Mouse (Mus musculus): ENCODE results near the gene Pgm2l1. TPM values are rescaled to one million over a fixed set of nuclear protein-coding genes. Genes with fewer than 3 reads are reported as not detected.

Gene Pgm2l1
- 11.4 and 12.0 TPM in 2 replicates for polyA plus RNA-seq (2016; fragmentation: Nextera tagmentation; extraction: Ambion mirVana)

DNA sequence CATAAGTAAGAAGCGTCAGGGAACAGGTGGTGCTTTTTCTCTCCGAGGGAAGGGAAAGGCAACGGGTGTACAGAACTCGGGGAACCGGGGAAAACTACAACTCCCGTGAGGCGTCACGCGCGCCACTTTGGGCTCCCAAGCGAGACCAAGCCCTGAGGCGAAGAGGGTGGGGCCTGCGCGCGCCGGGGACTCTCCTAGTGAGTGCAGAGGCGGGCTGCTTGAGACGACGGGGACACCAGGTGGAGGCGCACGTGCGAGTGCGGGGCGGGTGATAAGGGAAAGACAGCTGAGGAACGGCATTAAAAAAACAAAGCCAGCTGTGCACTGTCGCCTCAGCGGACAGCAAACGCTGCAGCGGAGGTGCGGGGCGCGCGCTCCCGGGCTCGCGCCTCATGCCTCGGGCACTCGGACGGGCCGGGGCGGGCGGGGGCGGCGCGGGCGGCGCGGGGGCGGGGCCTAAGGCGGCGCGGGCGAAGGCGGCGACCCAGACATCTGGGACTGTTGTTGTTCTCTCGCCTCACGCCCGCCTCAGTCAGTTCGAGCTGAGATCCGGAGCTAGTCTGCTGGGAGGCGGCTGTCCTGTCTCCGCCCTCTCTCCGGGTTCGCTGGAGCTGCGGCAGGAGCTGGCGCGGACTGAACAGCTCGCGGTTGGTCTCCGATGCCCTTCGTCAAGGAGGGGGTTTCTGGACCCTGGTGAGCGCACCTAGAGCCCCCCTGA is at the start of gene Pgm2l1:
Gene Pgm2l1 (plus strand): TSS at position 237 of the 718 bp plus-strand sequence.
- peak; percentile 98 for ATAC-seq (ENCODE audit: low FRiP score, low read depth)
- Histone ChIP-seq H3K4me3 (peak within 1 kb of the TSS; percentile 84), H3K4me1 (no peaks in the 10 kb centered on the region), H3K27ac (peak within 1 kb of the TSS; percentile 83), H3K4me2 (replicated peaks) (peak within 1 kb of the TSS; percentile 91), H3K36me3 (no peaks in the 10 kb centered on the region), H3K27me3 (replicated peaks) (no peaks in the 10 kb centered on the region), H3K9me3 (no peaks in the 10 kb centered on the region), H3K9ac (peak within 1 kb of the TSS; percentile 90)
- WGBS: under 1% methylated on average over 72 of the region's 72 CpGs

DNA sequence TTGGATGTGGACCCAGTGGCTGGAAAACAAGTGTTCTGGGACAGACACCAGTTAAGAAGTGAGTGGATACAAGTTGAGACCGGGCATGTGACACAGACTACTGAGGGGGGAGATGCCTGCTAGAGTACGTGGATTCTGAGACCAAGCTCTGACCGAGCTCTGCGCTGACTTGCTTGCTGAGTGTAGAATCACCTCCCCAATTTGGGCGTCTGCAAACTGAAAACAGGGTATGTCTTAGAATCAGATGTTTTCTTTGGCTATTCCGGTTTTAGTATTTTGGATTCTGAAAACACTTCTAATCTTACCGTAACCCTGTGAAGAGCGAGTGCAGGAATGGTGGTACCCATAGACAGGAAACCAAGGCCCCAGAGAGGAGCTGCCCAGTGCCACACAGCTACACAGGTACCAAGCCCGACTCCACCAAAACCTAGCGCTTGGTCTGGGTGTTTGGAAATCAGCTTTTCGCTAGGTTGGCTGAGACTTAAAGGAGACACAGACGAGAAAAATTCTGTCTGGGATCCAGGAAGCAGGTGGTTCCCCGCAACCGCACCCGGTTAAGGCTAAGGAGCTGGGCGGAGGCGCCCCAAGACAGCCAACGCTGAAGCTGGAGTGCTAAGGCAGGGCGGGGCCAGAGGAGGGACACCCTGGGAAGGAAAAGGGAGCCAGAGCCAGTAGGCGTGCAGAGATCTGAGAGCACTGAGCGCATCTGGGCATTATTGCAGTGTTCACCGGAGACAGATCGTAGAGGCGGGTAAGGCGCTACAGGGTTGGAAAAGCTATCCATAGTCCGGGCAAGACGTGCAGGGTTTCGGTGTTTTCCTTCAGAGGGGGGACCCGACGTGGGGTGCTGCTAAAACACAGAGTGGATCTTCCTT is 48.9 kb upstream of the Pgm2l1 start:
- H3K27ac ChIP-seq: no peak overlapping the region
- no peak for ATAC-seq (ENCODE audit: low FRiP score, low read depth)
- WGBS: 8% methylated on average over 30 of the region's 30 CpGs

GRCm38 (mm10) chr7:100178891-100179233 is 48.3 kb upstream of the Pgm2l1 start:
- peak overlapping the region; percentile 66 for H3K4me2 ChIP-seq (replicated peaks)
- no peaks in the 10 kb centered on the region for H3K36me3 ChIP-seq
- H3K27ac ChIP-seq: no peak overlapping the region
- 2% methylated on average over 15 of the region's 15 CpGs for WGBS
- no peak for ATAC-seq (ENCODE audit: low FRiP score, low read depth)
- H3K9ac ChIP-seq: no peak overlapping the region
- peak overlapping the region; percentile 27 for H3K4me3 ChIP-seq
- H3K4me1 ChIP-seq: 0 out of 2 replicates have a peak, but pooled peaks cover 12% of the 10 kb centered on the region
- H3K9me3 ChIP-seq: no peaks in the 10 kb centered on the region
- H3K27me3 ChIP-seq (replicated peaks): peaks cover 48% of the 10 kb centered on the region

More for the DNA sequence above, 48.9 kb upstream of the Pgm2l1 start:
- 0 out of 2 replicates have a peak, but pooled peaks cover 12% of the 10 kb centered on the region for H3K4me1 ChIP-seq
- peak overlapping the region; percentile 27 for H3K4me3 ChIP-seq
- no peaks in the 10 kb centered on the region for H3K9me3 ChIP-seq
- H3K27me3 ChIP-seq (replicated peaks): peaks cover 48% of the 10 kb centered on the region
- peak overlapping the region; percentile 66 for H3K4me2 ChIP-seq (replicated peaks)
- no peaks in the 10 kb centered on the region for H3K36me3 ChIP-seq
- H3K9ac ChIP-seq: peak overlapping the region; percentile 29; the same call in 1 of the 2 replicates

- H3K36me3 ChIP-seq: no peaks in the 10 kb centered on the region
- no peak overlapping the region for H3K4me3 ChIP-seq
- H3K9me3 ChIP-seq: no peaks in the 10 kb centered on the region
- ATAC-seq (ENCODE audit: low FRiP score, low read depth): no peak
- H3K27ac ChIP-seq: no peak overlapping the region
- peaks cover 48% of the 10 kb centered on the region for H3K27me3 ChIP-seq (replicated peaks)
- H3K9ac ChIP-seq: no peak overlapping the region
- 0 out of 2 replicates have a peak, but pooled peaks cover 12% of the 10 kb centered on the region for H3K4me1 ChIP-seq
- peak overlapping the region; percentile 66 for H3K4me2 ChIP-seq (replicated peaks)
- 68% methylated on average over 7 of the region's 7 CpGs for WGBS
These were observed 47.8 kb upstream of the Pgm2l1 start for GRCm38 (mm10) chr7:100179394-100179793.

DNA sequence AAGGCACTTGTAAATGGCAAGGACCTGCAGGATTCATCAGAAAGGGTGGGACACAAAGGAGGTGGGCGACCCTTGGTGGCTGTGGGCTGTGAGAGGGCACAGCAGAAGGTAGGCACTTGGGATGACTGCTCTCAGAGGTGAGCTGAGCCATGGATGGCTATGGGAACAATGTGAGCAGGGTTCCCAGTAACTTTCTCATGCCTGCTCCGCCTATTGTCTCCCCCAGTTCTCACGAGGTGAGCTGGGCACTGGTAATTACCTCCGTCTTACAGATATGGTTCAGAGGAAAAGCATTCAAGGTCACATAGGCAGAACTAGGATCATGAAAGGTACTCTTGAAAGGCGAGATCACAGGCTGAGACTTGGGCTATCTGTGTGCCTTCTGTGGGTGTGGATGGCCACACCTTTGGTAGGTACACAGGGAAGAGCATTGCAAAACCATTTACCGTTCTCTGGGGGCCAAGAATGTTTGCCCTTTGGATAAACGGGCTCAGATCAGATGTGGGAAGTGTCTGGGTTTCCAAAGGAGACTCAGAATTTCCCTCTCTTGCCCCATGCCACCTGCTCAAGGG is 47.3 kb upstream of the Pgm2l1 start:
- H3K4me2 ChIP-seq (replicated peaks): no peak overlapping the region
- H3K27ac ChIP-seq: no peak overlapping the region
- no peaks in the 10 kb centered on the region for H3K36me3 ChIP-seq
- H3K9me3 ChIP-seq: no peaks in the 10 kb centered on the region
- WGBS: 75% methylated on average over 7 of the region's 7 CpGs
- H3K4me3 ChIP-seq: no peak overlapping the region
- H3K27me3 ChIP-seq (replicated peaks): peaks cover 48% of the 10 kb centered on the region
- H3K9ac ChIP-seq: no peak overlapping the region
- H3K4me1 ChIP-seq: 0 out of 2 replicates have a peak, but pooled peaks cover 12% of the 10 kb centered on the region
- no peak for ATAC-seq (ENCODE audit: low FRiP score, low read depth)

DNA sequence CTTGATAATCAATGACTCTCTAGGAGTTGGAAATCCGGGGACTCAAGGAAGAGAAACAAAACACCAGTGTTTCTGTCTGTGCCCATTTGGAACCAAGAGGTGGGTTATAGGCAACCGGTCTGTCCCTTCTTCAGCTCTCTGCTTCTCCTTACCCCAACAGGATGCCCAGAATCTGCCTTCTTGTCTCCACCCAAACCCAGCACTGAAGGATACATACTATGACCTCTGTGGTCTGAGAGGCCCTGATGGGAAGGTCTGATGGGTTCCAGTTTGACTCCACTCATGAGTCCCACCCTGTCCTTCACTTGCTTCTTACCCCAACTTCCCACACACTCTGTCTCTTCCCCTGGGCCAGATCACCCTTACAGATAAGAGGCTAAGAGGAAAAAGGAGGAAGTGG is 46.0 kb upstream of the Pgm2l1 start:
- Histone ChIP-seq H3K27ac (no peak overlapping the region), H3K4me3 (no peak overlapping the region), H3K9ac (no peak overlapping the region), H3K27me3 (replicated peaks) (peaks cover 45% of the 10 kb centered on the region), H3K36me3 (no peaks in the 10 kb centered on the region), H3K4me2 (replicated peaks) (no peak overlapping the region), H3K9me3 (no peaks in the 10 kb centered on the region), H3K4me1 (0 out of 2 replicates have a peak, but pooled peaks cover 12% of the 10 kb centered on the region)
- WGBS: 74% methylated on average over 2 of the region's 2 CpGs
- ATAC-seq (ENCODE audit: low FRiP score, low read depth): no peak

- WGBS: 76% methylated on average over 3 of the region's 3 CpGs
- H3K4me3 ChIP-seq: no peak overlapping the region
- H3K4me1 ChIP-seq: 0 out of 2 replicates have a peak, but pooled peaks cover 12% of the 10 kb centered on the region
- no peaks in the 10 kb centered on the region for H3K9me3 ChIP-seq
- ATAC-seq (ENCODE audit: low FRiP score, low read depth): no peak
- H3K4me2 ChIP-seq (replicated peaks): no peak overlapping the region
- H3K9ac ChIP-seq: no peak overlapping the region
- H3K27ac ChIP-seq: no peak overlapping the region
- no peaks in the 10 kb centered on the region for H3K36me3 ChIP-seq
- peaks cover 40% of the 10 kb centered on the region for H3K27me3 ChIP-seq (replicated peaks)
These were observed 45.6 kb upstream of the Pgm2l1 start for GRCm38 (mm10) chr7:100181614-100182013.

- no peaks in the 10 kb centered on the region for H3K9me3 ChIP-seq
- no peak overlapping the region for H3K27ac ChIP-seq
- H3K9ac ChIP-seq: no peak overlapping the region
- H3K4me1 ChIP-seq: 0 out of 2 replicates have a peak, but pooled peaks cover 12% of the 10 kb centered on the region
- H3K4me2 ChIP-seq (replicated peaks): no peak overlapping the region
- peaks cover 35% of the 10 kb centered on the region for H3K27me3 ChIP-seq (replicated peaks)
- no peaks in the 10 kb centered on the region for H3K36me3 ChIP-seq
- H3K4me3 ChIP-seq: no peak overlapping the region
- no peak for ATAC-seq (ENCODE audit: low FRiP score, low read depth)
- whole genome bisulfite sequencing: 77% methylated on average over 3 of the region's 3 CpGs
These were observed 44.8 kb upstream of the Pgm2l1 start for GRCm38 (mm10) chr7:100182388-100182787.

DNA sequence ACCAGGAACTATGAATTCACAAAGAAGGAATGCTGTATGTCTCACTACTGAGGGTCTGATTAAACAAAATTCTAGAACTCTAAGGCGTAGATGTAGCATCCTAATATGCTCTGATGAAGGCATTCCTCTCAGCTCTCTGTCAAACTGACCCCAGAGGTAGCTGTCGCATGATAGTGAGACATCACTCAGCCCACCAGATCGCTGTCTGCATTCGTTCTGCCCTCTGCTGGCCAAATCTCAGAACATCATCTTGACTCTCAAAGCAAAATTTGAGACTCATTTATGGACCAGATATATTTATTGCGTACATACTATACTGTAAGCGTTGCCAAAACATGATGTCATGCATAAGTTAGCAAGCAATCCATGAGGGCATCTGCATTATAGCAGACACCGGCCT is 39.6 kb upstream of the Pgm2l1 start:
- no peak overlapping the region for H3K4me3 ChIP-seq
- WGBS: 28% methylated on average over 7 of the region's 7 CpGs
- H3K4me1 ChIP-seq: no peaks in the 10 kb centered on the region
- H3K9ac ChIP-seq: no peak overlapping the region
- no peaks in the 10 kb centered on the region for H3K9me3 ChIP-seq
- ATAC-seq (ENCODE audit: low FRiP score, low read depth): no peak
- H3K27me3 ChIP-seq (replicated peaks): no peaks in the 10 kb centered on the region
- H3K36me3 ChIP-seq: no peaks in the 10 kb centered on the region
- H3K27ac ChIP-seq: no peak overlapping the region
- H3K4me2 ChIP-seq (replicated peaks): no peak overlapping the region

DNA sequence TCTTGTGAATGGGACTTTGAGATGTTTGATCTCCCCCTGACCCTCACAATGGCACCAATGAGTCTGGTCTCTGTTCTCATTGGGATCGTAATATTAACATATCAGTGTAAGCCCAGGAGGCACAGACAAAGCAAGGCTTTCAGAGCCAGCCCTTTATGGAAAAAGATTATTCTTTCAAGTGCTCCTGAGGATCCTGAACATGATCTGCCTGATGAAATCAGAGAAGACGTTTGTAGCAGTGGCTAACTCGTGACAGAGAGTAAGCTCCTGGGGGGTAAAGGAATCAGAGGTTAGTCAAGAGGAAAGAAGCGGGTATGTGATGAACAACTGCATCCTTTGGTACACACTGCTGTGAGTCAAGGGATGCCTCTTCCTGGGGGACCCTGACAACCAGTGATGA is 37.0 kb upstream of the Pgm2l1 start:
- Histone ChIP-seq H3K9me3 (no peaks in the 10 kb centered on the region), H3K4me2 (replicated peaks) (no peak overlapping the region), H3K4me3 (no peak overlapping the region), H3K36me3 (no peaks in the 10 kb centered on the region), H3K27me3 (replicated peaks) (no peaks in the 10 kb centered on the region), H3K9ac (no peak overlapping the region), H3K27ac (no peak overlapping the region), H3K4me1 (no peaks in the 10 kb centered on the region)
- WGBS: 33% methylated on average over 4 of the region's 4 CpGs
- no peak for ATAC-seq (ENCODE audit: low FRiP score, low read depth)

GRCm38 (mm10) chr7:100190778-100191177 is 36.4 kb upstream of the Pgm2l1 start:
- no peaks in the 10 kb centered on the region for H3K27me3 ChIP-seq (replicated peaks)
- H3K27ac ChIP-seq: no peak overlapping the region
- no peak overlapping the region for H3K4me3 ChIP-seq
- no peak for ATAC-seq (ENCODE audit: low FRiP score, low read depth)
- 9% methylated on average over 4 of the region's 4 CpGs for WGBS
- H3K4me2 ChIP-seq (replicated peaks): no peak overlapping the region
- no peaks in the 10 kb centered on the region for H3K36me3 ChIP-seq
- no peak overlapping the region for H3K9ac ChIP-seq
- H3K9me3 ChIP-seq: no peaks in the 10 kb centered on the region
- no peaks in the 10 kb centered on the region for H3K4me1 ChIP-seq

DNA sequence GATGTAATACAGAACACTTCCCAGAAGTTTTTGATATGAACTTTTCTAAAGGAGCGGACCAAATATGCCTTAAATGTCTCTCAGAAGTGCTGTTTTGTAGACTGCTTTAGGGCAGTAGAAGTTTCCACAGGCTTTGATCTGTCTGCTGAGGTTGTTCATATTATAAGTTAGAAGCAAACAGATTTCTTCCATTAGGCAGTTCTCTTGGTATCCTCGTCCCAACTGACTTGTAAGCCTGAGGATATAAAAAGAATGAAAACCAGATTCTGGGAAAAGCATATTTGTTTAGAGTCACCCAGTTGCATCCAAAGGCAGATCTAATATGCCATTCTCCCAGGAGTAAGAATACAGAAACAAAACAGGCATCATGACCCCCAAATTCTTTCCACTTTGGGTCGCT is 26.0 kb upstream of the Pgm2l1 start:
- Histone ChIP-seq H3K27me3 (replicated peaks) (no peaks in the 10 kb centered on the region), H3K36me3 (no peaks in the 10 kb centered on the region), H3K9ac (no peak overlapping the region), H3K4me3 (no peak overlapping the region), H3K4me1 (no peaks in the 10 kb centered on the region), H3K9me3 (no peaks in the 10 kb centered on the region), H3K4me2 (replicated peaks) (no peak overlapping the region), H3K27ac (no peak overlapping the region)
- no peak for ATAC-seq (ENCODE audit: low FRiP score, low read depth)
- WGBS: 88% methylated on average over 3 of the region's 3 CpGs

All from neural tube, embryonic 12.5 days (tissue).